Mouse (Mus musculus): Measurements from ENCODE around the gene Dlgap4.

DNA sequence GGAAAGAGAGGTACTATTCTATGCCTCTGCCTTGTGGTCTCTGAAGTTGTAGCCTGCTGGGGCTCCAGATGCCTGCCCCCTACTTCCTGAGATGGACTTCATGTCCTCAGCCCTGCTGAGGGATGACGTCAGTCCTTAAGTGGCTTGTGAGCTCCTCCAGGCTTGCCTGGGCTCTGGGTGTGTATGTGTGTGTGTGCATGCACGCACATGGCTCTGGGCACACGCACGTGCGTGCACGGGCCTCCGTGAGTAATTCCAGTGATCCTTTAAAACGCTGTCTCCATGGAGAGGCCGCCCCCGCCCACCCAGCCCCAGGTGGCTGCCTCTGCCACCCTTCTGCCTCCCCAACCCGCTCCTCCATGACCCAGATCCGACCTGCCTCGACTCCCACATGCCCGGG lies 72.5 kb downstream of the Dlgap4 start:
- TF ChIP-seq GATA1 (IDR thresholded peaks at IDR 0.05; ENCODE audit: borderline replicate concordance, low read length) (no peak), FLI1 (IDR thresholded peaks at IDR 0.05; ENCODE audit: low read length) (no peak)
